Mouse (Mus musculus) CD4-positive helper T cell, adult 2 months (primary cell): ENCODE results near the gene Plekhg4.
A peak's percentile ranks its signal among the peaks of the same experiment; 100 is the strongest.

Source experiments
- DNase-seq: peaks from one replicate; pipeline ENCODE4 v3.0.0-alpha.2; 2012; ENCODE audit warnings: low read depth, missing footprints, low spot score

Plekhg4 gene

GRCm38 (mm10) chr8:105349096-105349771 lies 23.8 kb upstream of the Plekhg4 start:
- peak; percentile 52 for DNase-seq

- no peak for DNase-seq
These were observed 22.9 kb upstream of the Plekhg4 start for GRCm38 (mm10) chr8:105350186-105350585.

- no peak for DNase-seq
These were observed 19.4 kb upstream of the Plekhg4 start for GRCm38 (mm10) chr8:105353583-105354135.

DNA sequence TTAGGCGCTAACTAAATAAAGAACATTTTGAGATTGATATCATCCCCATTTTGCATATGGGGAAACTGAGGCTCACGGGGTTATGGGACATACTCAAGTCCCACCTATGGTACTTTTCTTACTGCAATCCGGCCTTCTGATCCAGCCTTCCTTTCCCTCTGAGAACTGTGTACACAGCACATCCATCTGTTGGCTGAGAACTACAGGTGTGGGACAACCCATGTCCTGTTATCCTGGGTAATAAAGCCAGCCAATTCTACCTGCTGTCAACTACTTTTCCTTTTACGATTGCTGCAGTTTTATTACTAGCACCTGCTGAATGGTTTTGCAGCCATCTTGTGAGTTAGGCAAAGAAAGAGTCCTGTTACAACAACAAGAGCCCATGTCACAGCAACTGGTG lies 18.5 kb upstream of the Plekhg4 start:
- no peak for DNase-seq

GRCm38 (mm10) chr8:105355179-105356024 lies 17.7 kb upstream of the Plekhg4 start:
- DNase-seq, result no peak

DNA sequence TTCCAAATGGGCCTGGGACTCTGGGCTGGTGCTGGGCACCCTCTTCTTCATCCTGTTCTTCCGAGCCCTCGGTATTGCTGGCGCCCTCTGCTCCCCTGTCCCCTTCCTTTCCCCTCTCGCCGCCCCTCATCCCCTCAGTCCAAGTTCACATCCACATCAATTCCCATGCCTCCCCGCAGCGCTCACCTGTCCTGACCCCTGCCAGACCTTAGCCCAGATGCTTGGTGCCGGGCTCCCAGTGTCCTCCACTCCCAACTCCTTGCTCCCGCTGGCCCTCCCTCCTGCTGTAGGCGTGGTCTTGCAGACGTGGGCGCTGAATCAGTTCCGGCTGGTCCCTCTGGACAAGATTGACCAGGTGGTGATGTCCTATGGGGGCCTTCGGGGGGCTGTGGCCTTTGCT lies 16.4 kb upstream of the Plekhg4 start:
- DNase-seq, result no peak

- DNase-seq, result no peak
These were observed 13.9 kb upstream of the Plekhg4 start for GRCm38 (mm10) chr8:105359208-105359607.

DNA sequence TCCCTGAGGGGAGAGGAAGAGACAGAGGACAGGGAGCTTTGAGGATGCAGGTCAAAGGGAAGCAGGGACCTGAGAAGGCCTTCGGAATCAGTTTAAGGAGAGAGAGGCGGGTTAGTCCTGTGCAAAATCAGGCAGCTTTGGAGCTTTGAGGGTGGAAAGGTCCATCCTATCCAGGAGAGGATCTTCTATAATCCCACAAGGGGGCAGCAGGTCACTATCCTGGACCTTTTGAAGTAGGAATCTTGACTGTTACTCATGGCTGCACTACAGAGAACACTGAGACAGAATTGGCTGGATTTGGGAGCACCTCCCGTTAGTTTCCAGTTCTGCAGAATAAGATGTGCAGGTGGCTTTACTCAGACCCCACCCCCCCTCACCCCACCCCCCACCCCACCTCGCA lies 13.4 kb upstream of the Plekhg4 start:
- no peak for DNase-seq

DNA sequence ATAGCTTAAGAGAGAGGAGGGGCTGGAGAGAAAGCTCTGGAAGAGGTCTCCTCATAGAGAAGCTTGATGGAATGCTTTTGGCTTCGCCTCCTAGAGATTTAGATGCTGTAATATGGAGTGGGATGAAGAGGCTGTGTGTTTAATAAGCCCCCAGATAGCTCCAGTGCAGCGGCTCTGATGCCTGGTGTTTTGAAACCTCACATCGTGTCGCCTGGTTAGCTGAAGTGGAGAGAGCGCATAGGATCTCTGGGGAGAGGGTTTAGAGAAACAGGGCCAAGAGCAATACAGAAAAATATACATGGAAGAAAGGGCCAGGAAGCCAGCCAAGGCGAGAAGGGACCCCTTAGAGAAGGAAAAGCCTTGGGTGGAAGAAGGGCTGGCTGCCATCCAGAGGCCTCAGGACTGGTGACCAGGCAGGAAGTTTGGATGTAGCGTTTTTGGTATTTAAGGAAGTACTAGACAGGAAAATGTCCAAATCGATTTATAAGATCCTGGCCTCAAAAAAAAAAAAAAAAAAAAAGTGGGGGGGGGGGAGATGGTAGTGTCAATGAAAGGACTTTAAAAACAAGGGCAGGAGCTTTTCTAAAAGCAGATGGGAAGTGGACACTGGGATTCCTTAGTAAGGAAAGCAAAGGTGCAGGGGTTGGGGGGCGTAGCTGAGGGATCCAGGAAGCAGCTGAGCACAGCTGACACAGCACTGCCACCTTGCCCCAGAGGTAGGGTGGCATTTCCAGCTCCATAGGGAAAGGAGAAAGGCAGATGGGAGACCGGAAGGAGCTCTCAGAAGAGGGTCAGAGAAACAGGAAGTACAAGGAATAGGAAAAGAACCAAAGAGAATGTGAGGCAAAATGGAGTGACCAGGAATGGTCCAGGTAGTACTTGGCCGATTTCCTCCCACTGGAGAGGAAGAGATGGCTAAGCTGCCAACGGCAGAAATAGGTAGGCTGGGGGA lies 11.0 kb upstream of the Plekhg4 start:
- DNase-seq, result no peak

GRCm38 (mm10) chr8:105367107-105367506 lies 6.0 kb upstream of the Plekhg4 start:
- peak; percentile 24 for DNase-seq

DNA sequence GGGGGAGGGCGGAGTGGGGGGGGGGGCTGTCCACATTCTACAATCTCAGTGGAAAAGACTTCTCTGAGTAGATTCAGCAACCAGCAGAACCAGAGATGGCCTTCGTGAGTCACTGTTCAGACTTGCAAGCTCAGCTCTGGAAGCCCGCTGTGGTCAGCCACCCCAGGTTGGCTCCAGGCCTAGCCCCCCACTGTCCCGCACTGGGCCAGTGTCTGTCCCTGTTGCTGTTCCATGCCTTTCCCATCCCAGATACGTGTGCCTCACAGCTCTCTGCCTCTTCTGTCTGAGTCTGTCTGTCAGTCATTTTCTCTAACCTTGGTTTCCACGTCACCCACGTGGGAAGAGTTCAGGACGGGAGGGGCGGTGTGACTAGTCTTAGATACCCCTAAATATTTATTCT lies 601 bp upstream of the Plekhg4 start:
- no peak for DNase-seq

DNA sequence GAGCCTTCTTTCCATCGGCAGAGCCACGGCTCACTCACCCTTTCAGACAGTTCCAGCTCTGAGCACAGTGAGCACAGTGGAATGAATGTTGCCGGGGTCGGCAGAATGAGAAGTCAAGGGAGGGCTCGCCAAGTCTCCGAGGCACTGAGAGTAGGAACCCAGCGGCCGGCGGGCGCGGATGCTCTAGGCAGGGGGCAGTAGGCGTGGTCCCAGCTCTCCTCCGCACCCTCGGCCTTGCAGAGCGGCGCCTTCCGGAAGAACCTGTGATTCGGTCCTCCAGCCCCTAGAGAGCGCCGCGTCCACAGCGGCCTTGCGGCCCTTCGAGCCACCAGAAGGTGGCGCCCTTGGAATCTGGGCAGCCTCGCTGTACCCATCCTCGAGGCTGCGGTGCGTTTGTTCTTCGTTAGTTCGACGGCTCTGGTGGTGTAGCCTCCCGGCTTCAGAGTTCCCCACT lies 1.5 kb downstream of the Plekhg4 start:
- peak; percentile 9 for DNase-seq

- no peak for DNase-seq
These were observed 5.6 kb downstream of the Plekhg4 start for GRCm38 (mm10) chr8:105378673-105379072.

DNA sequence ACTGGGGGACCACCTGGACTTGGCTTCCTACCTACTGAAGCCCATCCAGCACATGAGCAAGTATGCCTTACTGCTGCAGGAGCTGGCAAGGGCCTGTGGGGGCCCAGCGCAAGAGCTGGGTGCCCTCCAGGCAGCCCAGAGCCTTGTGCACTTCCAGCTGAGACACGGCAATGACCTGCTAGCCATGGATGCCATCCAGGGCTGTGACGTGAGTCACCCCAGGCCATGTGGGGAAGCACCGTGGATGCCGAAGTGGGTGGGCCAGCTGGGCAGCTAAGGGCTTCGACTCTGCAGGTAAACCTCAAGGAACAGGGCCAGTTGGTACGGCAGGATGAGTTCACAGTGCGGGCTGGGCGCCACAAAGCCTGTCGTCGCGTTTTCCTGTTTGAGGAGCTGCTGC lies 7.2 kb downstream of the Plekhg4 start:
- DNase-seq, result no peak

DNA sequence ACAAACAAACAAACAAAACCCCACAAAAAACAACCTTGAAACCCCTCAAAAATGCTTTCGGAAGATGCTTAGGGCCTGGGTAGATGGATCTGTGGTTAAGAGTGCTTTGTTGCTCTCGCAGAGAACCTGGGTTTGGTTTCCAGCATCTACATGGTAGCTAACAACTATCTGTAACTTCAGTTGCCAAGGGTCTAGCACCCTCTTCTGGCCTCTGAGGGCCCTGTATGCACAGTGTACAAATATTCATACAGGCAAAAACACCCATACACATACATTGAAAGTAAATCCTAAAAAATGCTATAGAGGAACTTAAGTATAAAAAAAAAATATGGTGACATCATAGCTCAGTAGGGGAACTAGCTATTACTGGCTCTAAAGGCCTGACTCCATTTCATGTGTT lies 11.0 kb downstream of the Plekhg4 start:
- DNase-seq, result no peak

- no peak for DNase-seq
These were observed 14.1 kb downstream of the Plekhg4 start for GRCm38 (mm10) chr8:105387151-105387550.

GRCm38 (mm10) chr8:105389096-105389495 lies 16.0 kb downstream of the Plekhg4 start:
- DNase-seq, result no peak

DNA sequence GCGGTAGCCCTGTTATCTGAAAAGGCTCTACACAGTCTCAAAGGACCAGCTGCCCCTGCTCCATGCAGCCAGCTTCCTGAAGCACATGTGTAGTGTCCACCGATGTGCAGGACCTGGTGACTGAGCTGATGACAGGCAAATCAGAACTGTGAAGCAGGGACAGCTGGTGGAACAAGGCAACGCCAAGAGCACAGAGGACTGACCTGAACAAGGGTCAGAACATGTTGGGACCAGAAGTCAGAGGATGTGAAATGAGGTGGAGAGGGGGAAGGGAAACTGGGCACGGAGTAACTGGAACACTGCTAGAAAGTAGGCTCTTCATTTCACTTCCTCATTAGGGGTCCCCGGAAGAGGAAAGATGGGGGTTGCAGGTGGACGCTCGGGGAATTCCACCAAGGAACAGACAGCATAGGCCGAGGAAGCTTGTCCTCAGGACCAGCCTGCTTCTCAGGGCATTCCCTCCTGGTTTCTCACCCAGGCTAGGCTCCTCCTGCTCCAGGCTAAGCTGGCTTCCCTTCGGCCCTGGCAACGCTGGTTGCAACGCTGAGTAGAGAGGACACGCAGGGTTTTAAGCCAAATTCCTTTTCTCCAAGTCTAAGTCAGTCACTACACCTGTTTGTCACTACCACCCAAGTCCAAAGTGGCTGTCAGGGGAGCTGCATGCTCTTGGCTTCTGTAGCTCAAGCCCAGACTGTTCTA lies 20.2 kb downstream of the Plekhg4 start:
- DNase-seq, result no peak

DNA sequence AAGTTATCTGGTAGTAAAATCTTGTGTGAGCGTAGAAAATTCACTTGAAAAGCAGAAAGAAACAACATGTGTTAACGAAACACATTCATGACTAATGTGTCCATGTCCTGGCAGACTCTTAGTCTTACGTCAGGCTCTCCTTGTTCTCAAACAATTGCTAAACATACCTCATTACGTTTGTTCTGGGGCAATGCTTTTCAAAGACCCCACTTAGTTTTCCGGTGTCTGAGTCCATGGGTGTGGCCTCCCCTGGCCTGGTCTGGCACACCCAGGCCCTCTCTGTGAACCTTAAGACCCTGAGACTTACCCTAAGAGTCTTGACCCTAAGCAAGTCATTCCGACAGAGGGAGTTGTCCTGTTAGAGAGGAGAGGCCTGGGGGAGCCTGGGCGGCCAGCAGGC lies 20.8 kb downstream of the Plekhg4 start:
- DNase-seq, result no peak

- peak; percentile 23 for DNase-seq
These were observed 24.7 kb downstream of the Plekhg4 start for GRCm38 (mm10) chr8:105397747-105398146.

DNA sequence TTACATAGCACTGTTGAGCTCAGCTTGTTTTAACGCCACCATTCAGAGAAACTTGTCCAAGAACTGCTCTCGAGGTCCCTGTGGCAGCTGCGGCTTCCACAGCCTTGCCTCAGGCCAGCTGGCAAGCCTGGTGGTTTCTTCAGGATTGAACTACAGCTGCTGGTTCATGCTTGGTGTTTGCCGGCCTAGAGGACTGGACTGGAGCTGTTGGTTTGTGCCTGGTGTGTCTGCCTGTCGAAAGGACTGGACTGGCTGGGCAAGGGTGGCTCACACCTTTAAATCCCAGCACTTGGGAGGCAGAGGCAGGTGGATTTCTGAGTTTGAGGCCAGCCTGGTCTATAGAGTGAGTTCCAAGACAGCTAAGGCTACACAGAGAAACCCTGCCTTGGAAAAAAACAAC lies 26.9 kb downstream of the Plekhg4 start:
- no peak for DNase-seq
